Mouse (Mus musculus): ENCODE results near the gene Bcl2l14. TPM values are rescaled to one million over a fixed set of nuclear protein-coding genes. Genes with fewer than 3 reads are reported as not detected.

Gene Bcl2l14
- polyA plus RNA-seq, 1 experiment from 2014 or later: 0.49 TPM

- Histone ChIP-seq H3K4me1 (peaks cover 39% of the 10 kb centered on the region), H3K4me3 (peak overlapping the region; percentile 37), H3K9me3 (replicated peaks) (no peaks in the 10 kb centered on the region), H3K36me3 (no peaks in the 10 kb centered on the region), H3K27ac (peak overlapping the region; percentile 83), H3K27me3 (ENCODE audit: low read depth, poor library complexity, severe bottlenecking) (no peaks in the 10 kb centered on the region)
- peak; percentile 74 for DNase-seq (ENCODE audit: low spot score)
- 25% methylated on average over 23 of the region's 23 CpGs for WGBS
These were observed 43.4 kb downstream of the Bcl2l14 start for GRCm38 (mm10) chr6:134439401-134440021.

GRCm38 (mm10) chr6:134440023-134440422, 43.9 kb downstream of the Bcl2l14 start:
- DNase-seq (ENCODE audit: low spot score): peak; percentile 45
- Histone ChIP-seq H3K4me3 (peak overlapping the region; percentile 37), H3K4me1 (peaks cover 37% of the 10 kb centered on the region), H3K36me3 (peaks cover 5% of the 10 kb centered on the region), H3K9me3 (replicated peaks) (no peaks in the 10 kb centered on the region), H3K27ac (peak overlapping the region; percentile 83), H3K27me3 (ENCODE audit: low read depth, poor library complexity, severe bottlenecking) (no peaks in the 10 kb centered on the region)
- WGBS: 30% methylated on average over 10 of the region's 10 CpGs

- peaks cover 37% of the 10 kb centered on the region for H3K4me1 ChIP-seq
- no peaks in the 10 kb centered on the region for H3K27me3 ChIP-seq (ENCODE audit: low read depth, poor library complexity, severe bottlenecking)
- no peak for DNase-seq (ENCODE audit: low spot score)
- peaks cover 17% of the 10 kb centered on the region for H3K36me3 ChIP-seq
- H3K9me3 ChIP-seq (replicated peaks): no peaks in the 10 kb centered on the region
- H3K27ac ChIP-seq: no peak overlapping the region
- 91% methylated on average over 3 of the region's 3 CpGs for WGBS
- no peak overlapping the region for H3K4me3 ChIP-seq
These were observed 45.6 kb downstream of the Bcl2l14 start for GRCm38 (mm10) chr6:134441716-134442115.

GRCm38 (mm10) chr6:134442219-134442618, 46.1 kb downstream of the Bcl2l14 start:
- H3K27me3 ChIP-seq (ENCODE audit: low read depth, poor library complexity, severe bottlenecking): no peaks in the 10 kb centered on the region

GRCm38 (mm10) chr6:134443198-134443904, 47.2 kb downstream of the Bcl2l14 start:
- no peak for DNase-seq (ENCODE audit: low spot score)
- 83% methylated on average over 9 of the region's 9 CpGs for WGBS
- Histone ChIP-seq H3K4me3 (no peak overlapping the region), H3K9me3 (replicated peaks) (no peaks in the 10 kb centered on the region), H3K4me1 (peaks cover 26% of the 10 kb centered on the region), H3K27me3 (ENCODE audit: low read depth, poor library complexity, severe bottlenecking) (no peaks in the 10 kb centered on the region), H3K27ac (no peak overlapping the region), H3K36me3 (peaks cover 22% of the 10 kb centered on the region)

More at GRCm38 (mm10) chr6:134442219-134442618, 46.1 kb downstream of the Bcl2l14 start:
- Histone ChIP-seq H3K4me1 (peaks cover 32% of the 10 kb centered on the region), H3K9me3 (replicated peaks) (no peaks in the 10 kb centered on the region), H3K36me3 (peaks cover 21% of the 10 kb centered on the region), H3K4me3 (no peak overlapping the region), H3K27ac (no peak overlapping the region)
- no peak for DNase-seq (ENCODE audit: low spot score)
- 92% methylated on average over 5 of the region's 5 CpGs for WGBS

GRCm38 (mm10) chr6:134443925-134444324, 47.8 kb downstream of the Bcl2l14 start:
- H3K4me1 ChIP-seq: peaks cover 20% of the 10 kb centered on the region
- 86% methylated on average over 5 of the region's 5 CpGs for WGBS
- H3K4me3 ChIP-seq: no peak overlapping the region
- H3K27ac ChIP-seq: no peak overlapping the region
- H3K27me3 ChIP-seq (ENCODE audit: low read depth, poor library complexity, severe bottlenecking): no peaks in the 10 kb centered on the region
- H3K9me3 ChIP-seq (replicated peaks): no peaks in the 10 kb centered on the region
- peaks cover 26% of the 10 kb centered on the region for H3K36me3 ChIP-seq
- no peak for DNase-seq (ENCODE audit: low spot score)

GRCm38 (mm10) chr6:134448451-134448850, 52.3 kb downstream of the Bcl2l14 start:
- H3K27me3 ChIP-seq (ENCODE audit: low read depth, poor library complexity, severe bottlenecking): no peaks in the 10 kb centered on the region
- H3K4me1 ChIP-seq: peaks cover 9% of the 10 kb centered on the region
- DNase-seq (ENCODE audit: low spot score): no peak
- H3K9me3 ChIP-seq (replicated peaks): no peaks in the 10 kb centered on the region
- H3K27ac ChIP-seq: no peak overlapping the region
- WGBS: 95% methylated on average over 12 of the region's 12 CpGs
- peaks cover 69% of the 10 kb centered on the region for H3K36me3 ChIP-seq
- H3K4me3 ChIP-seq: no peak overlapping the region

- DNase-seq (ENCODE audit: low spot score): no peak
- Histone ChIP-seq H3K4me3 (no peak overlapping the region), H3K27me3 (ENCODE audit: low read depth, poor library complexity, severe bottlenecking) (no peaks in the 10 kb centered on the region), H3K27ac (no peak overlapping the region), H3K4me1 (peaks cover 9% of the 10 kb centered on the region), H3K9me3 (replicated peaks) (no peaks in the 10 kb centered on the region), H3K36me3 (peaks cover 80% of the 10 kb centered on the region)
- WGBS: 87% methylated on average over 11 of the region's 11 CpGs
These were observed 53.8 kb downstream of the Bcl2l14 start for GRCm38 (mm10) chr6:134449958-134450357.

GRCm38 (mm10) chr6:134450661-134451119, 54.6 kb downstream of the Bcl2l14 start:
- WGBS: 73% methylated on average over 14 of the region's 14 CpGs
- peak; percentile 46 for DNase-seq (ENCODE audit: low spot score)
- H3K27me3 ChIP-seq (ENCODE audit: low read depth, poor library complexity, severe bottlenecking): no peaks in the 10 kb centered on the region
- peaks cover 82% of the 10 kb centered on the region for H3K36me3 ChIP-seq
- H3K4me3 ChIP-seq: no peak overlapping the region
- H3K4me1 ChIP-seq: peaks cover 9% of the 10 kb centered on the region
- H3K9me3 ChIP-seq (replicated peaks): no peaks in the 10 kb centered on the region
- no peak overlapping the region; the same call in 1 of the 2 replicates for H3K27ac ChIP-seq

GRCm38 (mm10) chr6:134454093-134454492, 58.0 kb downstream of the Bcl2l14 start:
- Histone ChIP-seq H3K36me3 (peaks cover 98% of the 10 kb centered on the region), H3K4me1 (peaks cover 9% of the 10 kb centered on the region), H3K9me3 (replicated peaks) (no peaks in the 10 kb centered on the region), H3K27me3 (ENCODE audit: low read depth, poor library complexity, severe bottlenecking) (no peaks in the 10 kb centered on the region), H3K4me3 (no peak overlapping the region), H3K27ac (no peak overlapping the region)
- WGBS: 96% methylated on average over 1 of the region's 1 CpGs
- DNase-seq (ENCODE audit: low spot score): no peak

GRCm38 (mm10) chr6:134458376-134458775, 62.3 kb downstream of the Bcl2l14 start:
- H3K9me3 ChIP-seq (replicated peaks): no peaks in the 10 kb centered on the region
- H3K27me3 ChIP-seq (ENCODE audit: low read depth, poor library complexity, severe bottlenecking): no peaks in the 10 kb centered on the region
- no peak overlapping the region for H3K4me3 ChIP-seq
- DNase-seq (ENCODE audit: low spot score): no peak
- no peak overlapping the region for H3K27ac ChIP-seq
- no peaks in the 10 kb centered on the region for H3K4me1 ChIP-seq
- 97% methylated on average over 1 of the region's 1 CpGs for WGBS
- peaks cover 96% of the 10 kb centered on the region for H3K36me3 ChIP-seq

- no peak overlapping the region for H3K27ac ChIP-seq
- H3K4me1 ChIP-seq: no peaks in the 10 kb centered on the region
- H3K4me3 ChIP-seq: no peak overlapping the region
- peaks cover 96% of the 10 kb centered on the region for H3K36me3 ChIP-seq
- H3K9me3 ChIP-seq (replicated peaks): no peaks in the 10 kb centered on the region
- WGBS: 94% methylated on average over 6 of the region's 6 CpGs
- no peaks in the 10 kb centered on the region for H3K27me3 ChIP-seq (ENCODE audit: low read depth, poor library complexity, severe bottlenecking)
- no peak for DNase-seq (ENCODE audit: low spot score)
These were observed 65.1 kb downstream of the Bcl2l14 start for GRCm38 (mm10) chr6:134461175-134461574.

- H3K4me3 ChIP-seq: no peak overlapping the region
- H3K4me1 ChIP-seq: no peaks in the 10 kb centered on the region
- WGBS: 89% methylated on average over 10 of the region's 10 CpGs
- H3K36me3 ChIP-seq: peaks cover 90% of the 10 kb centered on the region
- no peak overlapping the region for H3K27ac ChIP-seq
- no peaks in the 10 kb centered on the region for H3K9me3 ChIP-seq (replicated peaks)
- H3K27me3 ChIP-seq (ENCODE audit: low read depth, poor library complexity, severe bottlenecking): no peaks in the 10 kb centered on the region
- no peak for DNase-seq (ENCODE audit: low spot score)
These were observed 70.6 kb downstream of the Bcl2l14 start for GRCm38 (mm10) chr6:134466671-134467229.

All from limb, embryonic 10.5 days (tissue).